Mouse (Mus musculus): ENCODE data around the gene Efl1.

The Efl1 gene

GRCm38 (mm10) chr7:82648353-82649080 is at the start of gene Efl1, which contains the start of gene Saxo2:
Gene Efl1 (plus strand): TSS chr7:82648614.
Gene Saxo2 (minus strand): TSS chr7:82648528.
- no peak for DNase-seq (ENCODE audit: extremely low read depth, low read depth, low spot score)

GRCm38 (mm10) chr7:82602008-82602407 is 46.4 kb upstream of the Efl1 start:
- DNase-seq (ENCODE audit: extremely low read depth, low read depth, low spot score), result no peak

- DNase-seq (ENCODE audit: extremely low read depth, low read depth, low spot score), result no peak
These were observed 43.0 kb upstream of the Efl1 start for GRCm38 (mm10) chr7:82605425-82605824.

- no peak for DNase-seq (ENCODE audit: extremely low read depth, low read depth, low spot score)
These were observed 38.8 kb upstream of the Efl1 start for GRCm38 (mm10) chr7:82609629-82610028.

GRCm38 (mm10) chr7:82625342-82625741 is 23.1 kb upstream of the Efl1 start:
- DNase-seq (ENCODE audit: extremely low read depth, low read depth, low spot score), result no peak

GRCm38 (mm10) chr7:82647183-82647582 is 1.2 kb upstream of the Efl1 start:
- no peak for DNase-seq (ENCODE audit: extremely low read depth, low read depth, low spot score)

- DNase-seq (ENCODE audit: extremely low read depth, low read depth, low spot score), result no peak
These were observed 505 bp upstream of the Efl1 start for GRCm38 (mm10) chr7:82647909-82648308.

- no peak for DNase-seq (ENCODE audit: extremely low read depth, low read depth, low spot score)
These were observed 649 bp downstream of the Efl1 start for GRCm38 (mm10) chr7:82649081-82649445.

- no peak for DNase-seq (ENCODE audit: extremely low read depth, low read depth, low spot score)
These were observed 16.2 kb downstream of the Efl1 start for GRCm38 (mm10) chr7:82664604-82665003.

- no peak for DNase-seq (ENCODE audit: extremely low read depth, low read depth, low spot score)
These were observed 27.6 kb downstream of the Efl1 start for GRCm38 (mm10) chr7:82676001-82676400.

- no peak for DNase-seq (ENCODE audit: extremely low read depth, low read depth, low spot score)
These were observed 28.4 kb downstream of the Efl1 start for GRCm38 (mm10) chr7:82676834-82677233.

- DNase-seq (ENCODE audit: extremely low read depth, low read depth, low spot score), result no peak
These were observed 31.5 kb downstream of the Efl1 start for GRCm38 (mm10) chr7:82679901-82680300.

GRCm38 (mm10) chr7:82688736-82689135 is 40.3 kb downstream of the Efl1 start:
- DNase-seq (ENCODE audit: extremely low read depth, low read depth, low spot score), result peak; percentile 61

GRCm38 (mm10) chr7:82691021-82691738 is 42.8 kb downstream of the Efl1 start:
- DNase-seq (ENCODE audit: extremely low read depth, low read depth, low spot score), result no peak

GRCm38 (mm10) chr7:82697668-82698067 is 49.3 kb downstream of the Efl1 start:
- no peak for DNase-seq (ENCODE audit: extremely low read depth, low read depth, low spot score)

- DNase-seq (ENCODE audit: extremely low read depth, low read depth, low spot score), result no peak
These were observed 50.6 kb downstream of the Efl1 start for GRCm38 (mm10) chr7:82698968-82699367.

- DNase-seq (ENCODE audit: extremely low read depth, low read depth, low spot score), result no peak
These were observed 54.2 kb downstream of the Efl1 start for GRCm38 (mm10) chr7:82702384-82703343.

GRCm38 (mm10) chr7:82709172-82709571 is 60.8 kb downstream of the Efl1 start:
- no peak for DNase-seq (ENCODE audit: extremely low read depth, low read depth, low spot score)

GRCm38 (mm10) chr7:82715210-82715911 is 66.9 kb downstream of the Efl1 start:
- no peak for DNase-seq (ENCODE audit: extremely low read depth, low read depth, low spot score)

GRCm38 (mm10) chr7:82715912-82716601 is 67.6 kb downstream of the Efl1 start:
- no peak for DNase-seq (ENCODE audit: extremely low read depth, low read depth, low spot score)

Data from fat pad, adult 2 months (tissue).